Mouse (Mus musculus) cerebellum, adult 11-12 months (tissue): ENCODE measurements around the gene Sass6.
A peak's percentile ranks its signal among the peaks of the same experiment; 100 is the strongest.

Source experiments
- DNase-seq: peaks from one replicate; pipeline ENCODE4 v3.0.0; 2022

Gene Sass6

DNA sequence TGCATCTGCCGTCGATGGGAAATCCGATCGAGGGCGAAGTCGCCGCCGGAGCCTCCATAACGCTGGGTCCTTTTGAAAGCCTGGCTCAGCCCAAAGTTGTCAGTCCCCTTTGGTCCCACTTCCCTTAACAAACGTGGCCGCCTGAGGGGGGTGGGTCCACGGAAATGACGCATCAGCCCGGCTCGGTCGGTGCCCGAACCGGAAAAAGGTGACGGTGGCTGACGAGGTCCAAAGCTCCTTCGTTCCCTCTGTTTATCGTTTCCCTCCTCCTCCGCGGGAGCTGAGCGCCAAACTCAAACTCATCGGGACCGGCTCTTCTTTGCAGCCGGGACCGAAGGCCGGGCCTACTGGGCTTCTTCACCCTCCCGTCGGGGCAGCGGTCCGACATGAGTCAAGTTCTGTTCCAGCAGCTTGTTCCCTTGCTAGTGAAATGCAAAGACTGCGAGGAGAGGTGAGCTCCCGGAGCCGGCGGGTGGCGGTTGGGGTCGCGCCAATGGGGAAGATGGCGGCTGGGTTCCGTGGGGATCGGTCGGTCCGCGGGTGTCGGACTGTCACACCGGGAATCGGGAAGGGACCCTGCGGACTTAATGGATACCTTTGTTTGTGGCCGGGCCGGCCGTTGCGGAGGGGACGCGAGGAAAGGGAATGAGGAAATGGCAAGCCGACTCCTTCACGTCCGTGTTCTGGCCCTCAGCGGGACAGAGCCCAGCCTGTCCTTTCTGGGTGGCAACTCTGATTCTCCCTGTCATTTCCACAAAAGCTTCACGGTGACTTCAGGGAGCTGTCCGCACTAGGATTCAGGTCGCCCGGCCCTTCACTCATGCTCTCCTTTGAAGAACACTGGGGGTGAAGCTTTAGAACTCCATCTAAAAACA, at the start of gene Sass6:
Gene Sass6, plus strand, starts transcription at position 255 of the 875 bp plus-strand sequence.
- peak; percentile 95 for DNase-seq

DNA sequence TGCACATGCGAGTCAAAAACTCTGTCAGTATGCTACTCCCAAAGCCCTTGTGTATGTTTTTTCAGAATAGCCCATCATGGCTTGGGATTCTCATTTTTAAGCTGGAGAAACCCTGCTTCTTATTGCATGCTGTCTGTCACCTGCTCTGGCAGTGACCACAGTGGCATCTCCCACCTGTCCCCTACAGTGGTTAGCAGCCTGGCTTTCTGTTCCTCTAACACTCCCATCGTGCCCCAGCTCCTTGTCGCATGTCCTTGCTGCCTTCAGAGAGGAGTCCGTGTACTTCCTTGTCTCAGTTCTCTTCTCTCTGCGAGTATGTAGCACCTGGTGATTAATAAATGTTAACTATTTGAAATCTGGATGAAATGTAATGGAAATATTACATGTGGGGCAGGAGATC, 47.4 kb upstream of the Sass6 start:
- no peak for DNase-seq

DNA sequence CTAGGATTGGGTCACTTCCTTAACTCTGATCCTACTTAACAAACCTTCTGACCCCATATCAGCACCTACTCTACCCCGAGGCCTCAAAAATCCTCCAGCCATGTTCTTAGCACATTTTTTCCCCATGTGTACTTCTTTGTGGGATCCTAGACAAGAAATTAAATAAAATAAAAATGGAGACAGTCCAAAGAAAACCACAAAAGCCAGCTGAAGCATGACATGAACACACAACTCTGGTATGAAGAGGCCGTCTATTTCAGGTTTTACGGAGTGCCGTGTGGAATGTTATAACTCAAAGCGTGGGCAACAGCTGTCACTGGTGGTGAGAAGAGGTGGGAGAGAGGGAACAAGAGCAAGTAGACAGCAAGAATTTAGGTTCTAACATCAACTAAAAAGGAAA, 43.4 kb upstream of the Sass6 start:
- DNase-seq, result no peak

DNA sequence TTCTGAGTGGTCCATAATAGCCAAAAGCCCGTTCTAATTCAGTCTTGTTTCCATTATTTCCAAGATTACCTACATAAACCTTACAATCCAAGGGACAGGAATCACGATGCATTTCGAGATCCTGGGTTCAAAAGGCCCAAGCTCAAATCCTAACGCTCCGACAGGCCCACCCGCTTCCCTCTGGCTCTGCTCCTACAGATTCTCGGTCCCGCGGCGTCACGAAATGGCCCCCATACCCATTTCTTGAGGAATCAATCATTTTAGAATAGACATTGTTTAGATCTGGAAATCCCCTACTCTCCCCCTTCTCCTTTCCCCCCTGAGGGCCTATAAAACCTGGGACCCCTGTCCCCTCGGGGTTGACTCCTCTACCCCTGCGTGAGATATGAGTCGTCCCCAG, 33.5 kb upstream of the Sass6 start:
- DNase-seq, result peak; percentile 11

DNA sequence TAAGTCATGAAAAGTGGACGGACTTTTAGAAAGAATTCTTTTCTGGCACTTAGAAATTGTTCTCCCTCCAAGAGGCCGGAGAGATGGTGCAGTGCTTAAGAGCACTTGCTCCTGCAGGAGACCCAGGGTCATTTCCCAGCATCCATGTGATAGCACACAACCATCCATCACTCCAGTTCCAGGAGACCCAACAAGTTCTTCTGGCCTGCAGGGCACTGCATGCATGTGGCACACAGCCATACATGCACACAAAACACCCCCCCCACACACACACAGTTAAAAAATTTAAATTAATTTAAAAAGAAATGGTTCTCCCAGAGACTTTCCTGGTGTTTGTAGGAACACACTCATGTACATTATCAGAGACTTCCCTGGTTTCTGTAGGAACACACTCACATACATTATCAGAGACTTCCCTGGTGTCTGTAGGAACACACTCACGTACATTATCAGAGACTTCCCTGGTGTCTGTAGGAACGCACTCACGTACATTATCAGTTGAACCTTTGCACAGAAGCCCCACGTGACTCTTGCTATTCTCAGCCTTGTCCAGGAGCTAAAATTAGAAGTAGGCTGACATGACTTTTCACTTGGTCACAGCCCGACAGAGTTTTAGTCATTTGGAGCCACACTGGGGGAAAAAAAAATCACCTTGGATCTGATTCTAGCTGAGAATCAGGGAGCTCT, 32.2 kb upstream of the Sass6 start, which contains the start of gene Lrrc39:
Gene Lrrc39, plus strand, starts transcription at position 566 of the 687 bp plus-strand sequence.
- DNase-seq, result no peak

- no peak for DNase-seq
Measured at GRCm38 (mm10) chr3:116563095-116563492, 31.7 kb upstream of the Sass6 start.

GRCm38 (mm10) chr3:116570628-116571027, 24.2 kb upstream of the Sass6 start:
- DNase-seq, result no peak

DNA sequence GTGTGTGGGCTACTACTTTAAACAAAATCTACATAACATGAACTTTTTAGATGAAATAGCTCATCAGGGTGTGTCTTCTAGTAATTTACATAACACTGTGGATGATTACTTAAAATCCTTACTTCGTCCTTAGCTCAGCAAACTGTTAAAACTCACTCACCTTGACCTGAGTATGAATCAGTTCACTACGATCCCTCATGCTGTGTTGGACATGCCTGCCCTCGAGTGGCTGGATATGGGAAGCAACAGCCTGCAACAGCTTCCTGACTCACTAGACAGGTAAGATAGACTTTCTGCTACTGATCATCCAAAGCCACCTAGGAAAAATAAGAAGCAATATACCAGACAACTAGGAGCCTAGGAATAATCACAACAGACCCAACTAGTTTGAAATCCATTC, 17.5 kb upstream of the Sass6 start:
- DNase-seq, result no peak

GRCm38 (mm10) chr3:116582201-116582600, 12.6 kb upstream of the Sass6 start:
- DNase-seq, result no peak

GRCm38 (mm10) chr3:116594076-116594727, 580 bp upstream of the Sass6 start:
- DNase-seq, result no peak

DNA sequence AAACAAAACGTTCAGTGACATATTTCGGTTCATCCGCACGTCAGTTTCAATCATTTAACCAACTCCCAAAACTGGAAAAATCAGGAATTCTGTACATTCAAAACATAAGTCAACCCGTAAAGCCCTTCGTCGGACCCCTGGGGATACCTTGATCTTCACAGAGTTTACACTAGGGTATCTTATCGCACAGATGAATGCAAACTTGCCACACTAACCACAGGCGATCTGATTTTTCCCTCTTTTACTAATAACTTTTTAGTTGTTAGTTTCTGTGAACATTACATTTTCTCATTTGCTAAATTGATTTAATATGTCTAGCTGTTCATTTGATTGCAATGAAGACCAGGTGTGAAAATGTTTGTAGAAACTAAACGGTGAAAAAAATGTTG, 815 bp downstream of the Sass6 start:
- DNase-seq, result no peak

GRCm38 (mm10) chr3:116599705-116600104, 4.9 kb downstream of the Sass6 start:
- DNase-seq, result no peak

GRCm38 (mm10) chr3:116601005-116601404, 6.2 kb downstream of the Sass6 start:
- DNase-seq, result no peak

DNA sequence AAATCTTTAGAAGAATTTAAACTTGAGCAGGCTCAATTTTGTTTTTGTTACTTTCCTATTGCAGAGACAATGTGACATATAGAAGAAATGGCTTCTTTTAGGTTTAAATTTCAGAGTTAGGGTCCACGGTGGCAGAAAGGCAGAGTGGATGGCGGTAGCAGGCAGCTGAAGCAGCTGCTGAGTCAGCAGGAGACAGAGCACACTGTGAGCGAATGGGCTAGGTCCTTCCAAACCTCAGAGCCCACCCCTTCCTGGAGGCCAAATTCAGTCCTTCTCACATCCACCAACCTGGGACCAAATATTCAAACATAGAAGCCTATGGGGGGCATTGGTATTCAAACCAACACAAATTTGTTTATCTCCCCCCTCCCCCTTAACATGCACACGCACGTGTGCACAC, 7.0 kb downstream of the Sass6 start:
- DNase-seq, result no peak

DNA sequence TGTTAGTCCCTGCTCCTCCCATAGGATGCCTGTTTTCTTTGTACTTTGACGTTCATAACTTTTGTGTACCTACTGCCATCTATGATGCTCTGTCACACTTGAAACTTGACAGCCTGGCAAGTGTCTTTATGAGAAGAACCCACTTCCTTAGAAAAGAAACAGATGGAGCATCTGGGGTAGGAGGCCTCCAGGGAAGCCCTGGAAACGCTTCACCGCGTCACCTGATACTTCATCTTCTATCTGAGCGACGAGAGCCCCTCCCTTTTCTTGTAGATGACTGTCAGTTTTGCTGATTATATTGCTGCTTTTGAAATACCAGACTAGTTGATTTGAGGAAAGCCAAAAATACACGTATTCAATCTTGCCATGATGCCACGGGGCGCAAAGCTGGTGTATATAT, 9.8 kb downstream of the Sass6 start:
- DNase-seq, result no peak

- no peak for DNase-seq
Measured at GRCm38 (mm10) chr3:116614295-116614892, 19.6 kb downstream of the Sass6 start, which contains the start of gene Trmt13. Gene Trmt13 (minus strand): TSS chr3:116614587.

- no peak for DNase-seq
Measured at GRCm38 (mm10) chr3:116615318-116616068, 20.7 kb downstream of the Sass6 start.

DNA sequence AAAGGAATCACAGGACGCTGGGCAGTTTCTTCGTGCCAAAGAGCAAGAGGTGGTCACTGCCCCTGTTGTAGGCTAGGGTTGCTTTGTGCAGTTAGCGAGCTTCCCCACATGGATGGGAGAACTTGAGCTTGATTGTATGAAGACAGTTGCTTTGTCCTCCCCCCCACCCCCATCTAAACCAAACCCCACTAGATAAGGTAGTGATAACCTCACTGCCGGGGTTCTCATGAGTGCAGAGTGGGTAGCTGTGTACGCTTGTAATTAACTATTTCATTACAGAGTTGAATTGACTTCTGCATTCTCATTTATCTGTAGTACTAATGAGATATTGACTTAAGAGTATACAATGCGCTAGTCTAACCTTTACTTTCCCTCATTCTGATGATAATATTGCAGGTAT, 24.1 kb downstream of the Sass6 start:
- no peak for DNase-seq

DNA sequence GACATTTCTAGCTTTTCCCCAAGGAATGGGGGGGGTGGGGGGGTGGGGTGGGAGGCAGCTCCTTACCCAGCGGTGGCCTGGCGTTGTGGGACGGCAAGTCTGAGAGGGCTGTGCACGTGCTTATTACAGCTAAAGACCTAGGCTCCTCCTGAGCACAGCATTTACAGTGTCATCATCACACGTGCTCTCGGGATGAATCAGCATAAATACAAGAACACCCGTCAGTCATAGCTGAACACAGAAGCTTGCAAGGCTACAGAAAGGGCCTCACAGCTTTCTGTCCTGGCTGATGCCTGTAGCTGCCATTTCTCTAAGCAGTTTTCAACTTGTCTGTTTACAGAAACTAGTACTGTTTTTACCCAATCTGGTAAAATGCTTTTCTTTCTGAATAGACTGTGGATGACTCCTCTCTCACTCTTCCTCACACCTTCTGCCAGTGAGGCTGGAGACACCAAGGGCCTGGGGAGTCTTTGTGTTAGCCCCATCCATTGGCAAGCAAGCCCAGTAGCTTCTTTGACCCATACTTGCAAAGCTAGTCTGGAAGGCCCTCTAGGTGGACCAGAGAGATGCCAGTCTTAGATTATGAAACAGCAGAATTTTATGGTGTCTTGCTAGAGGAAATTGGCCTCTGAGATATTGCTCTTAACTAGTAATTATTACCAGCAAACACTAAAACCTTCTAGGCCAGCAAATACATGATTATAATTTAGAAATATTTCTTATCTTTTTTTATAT, 26.0 kb downstream of the Sass6 start:
- no peak for DNase-seq

DNA sequence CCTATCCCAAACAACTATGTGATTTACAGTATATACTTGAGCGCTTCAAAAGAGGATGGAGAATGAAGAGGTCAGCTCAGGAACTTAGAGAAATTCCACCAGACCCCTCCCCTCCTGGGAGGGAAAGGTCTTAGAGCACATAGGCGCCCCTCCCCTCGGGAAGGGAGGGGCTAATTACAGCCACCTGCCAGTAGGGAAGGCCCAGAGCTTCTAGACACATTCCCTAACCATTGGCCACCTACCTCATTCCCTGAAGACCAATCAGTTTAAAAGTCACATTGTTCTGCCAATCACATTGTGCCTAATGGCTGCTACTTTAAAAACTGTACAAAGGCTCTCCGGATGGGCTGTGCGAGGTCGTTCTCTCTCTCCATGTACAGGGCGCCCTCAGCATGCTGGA, 27.9 kb downstream of the Sass6 start:
- no peak for DNase-seq

DNA sequence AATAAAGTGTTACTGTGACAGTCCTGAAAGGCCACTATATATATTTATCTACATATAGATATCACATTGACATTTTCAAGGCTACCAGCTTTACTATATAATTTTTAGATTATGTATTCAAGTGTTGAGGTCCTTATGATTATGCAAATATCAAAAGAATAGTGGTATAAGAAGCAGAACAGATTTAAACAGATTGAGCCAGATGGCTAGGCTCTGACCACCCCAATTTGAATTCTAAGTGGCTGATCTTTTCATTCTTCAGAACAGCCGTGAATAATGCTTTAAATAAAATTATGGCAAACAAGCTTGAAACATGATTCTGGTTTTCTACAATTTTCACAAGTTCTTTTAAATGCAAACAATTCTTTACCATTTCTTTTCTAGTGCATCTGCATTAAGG, 36.7 kb downstream of the Sass6 start:
- no peak for DNase-seq

DNA sequence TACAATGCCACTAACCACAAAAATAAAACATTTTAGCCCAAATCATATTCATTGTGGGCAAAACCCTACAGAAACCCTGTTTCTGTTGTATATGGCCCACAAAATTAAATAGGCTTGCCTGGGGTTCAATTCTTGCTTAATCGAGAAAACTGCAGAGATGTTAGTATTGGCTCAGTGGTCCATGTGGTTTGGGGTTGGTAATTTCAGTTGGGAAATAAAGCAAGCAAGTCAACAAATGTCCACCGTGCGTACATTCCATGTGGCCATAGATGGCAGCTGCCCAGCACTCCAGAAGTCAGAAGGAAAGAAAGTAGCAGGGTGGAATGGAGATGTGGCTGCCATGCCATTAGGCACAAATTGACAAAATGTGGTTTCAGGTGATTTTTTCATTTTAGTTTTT, 38.2 kb downstream of the Sass6 start:
- no peak for DNase-seq
